Mouse (Mus musculus) midbrain, embryonic 12.5 days (tissue): ENCODE measurements at regions not wholly inside any gene's neighbourhood (a gene's known extent, or its start where the extent isn't known, plus 50 kb on each side); places are given as distances from the start of the nearest gene placed in this dataset.

Experiments
- ATAC-seq: fragments of 200-750 bp; cut with Nextera tagmentation; 2 replicates; pipeline ENCODE4 v1.8.0; 2017; ENCODE audit warnings: low read depth, moderate TSS enrichment, moderate library complexity; ENCODE audit not compliant: low FRiP score
- H3K27ac ChIP-seq: fragments of 300-500 bp; sonication (generic); replicated peaks from 2 replicates; pipeline ENCODE4 v1.5.1; 2016; ENCODE audit warnings: mild to moderate bottlenecking
- H3K27me3 ChIP-seq: fragments of 300-500 bp; sonication (generic); 2 replicates; pipeline ENCODE4 v1.6.1; 2016; ENCODE audit warnings: mild to moderate bottlenecking
- H3K36me3 ChIP-seq: fragments of 300-500 bp; sonication (generic); 2 replicates; pipeline ENCODE4 v1.6.1; 2016
- H3K4me1 ChIP-seq: fragments of 300-500 bp; sonication (generic); 2 replicates; pipeline ENCODE4 v1.6.1; 2016
- H3K4me2 ChIP-seq: fragments of 300-500 bp; sonication (generic); replicated peaks from 2 replicates; pipeline ENCODE4 v1.6.1; 2016; ENCODE audit warnings: mild to moderate bottlenecking, moderate library complexity
- H3K4me3 ChIP-seq: fragments of 300-500 bp; sonication (generic); 2 replicates; pipeline ENCODE4 v1.5.1; 2016; ENCODE audit warnings: mild to moderate bottlenecking
- H3K9ac ChIP-seq: fragments of 300-500 bp; sonication (generic); replicated peaks from 2 replicates; pipeline ENCODE4 v1.6.1; 2016; ENCODE audit warnings: mild to moderate bottlenecking, moderate library complexity
- H3K9me3 ChIP-seq: fragments of 300-500 bp; sonication (generic); 2 replicates; pipeline ENCODE4 v1.6.1; 2016; ENCODE audit warnings: mild to moderate bottlenecking
- WGBS: fragments of 180-500 bp; shearing (Covaris S2); methylation state at CpG from one replicate; pipeline ENCODE4 v1.1.7; 2016; 5-methylcytosine and 5-hydroxymethylcytosine counted together

- Histone ChIP-seq H3K36me3 (no peaks in the 10 kb centered on the region), H3K4me2 (no peak overlapping the region), H3K27ac (no peak overlapping the region), H3K4me3 (no peak overlapping the region), H3K4me1 (peaks cover 18% of the 10 kb centered on the region), H3K27me3 (0 out of 2 replicates have a peak, but pooled peaks cover 4% of the 10 kb centered on the region), H3K9me3 (0 out of 2 replicates have a peak, but pooled peaks cover 2% of the 10 kb centered on the region), H3K9ac (no peak overlapping the region)
- ATAC-seq: no peak
- WGBS: 88% methylated on average over 3 of the region's 3 CpGs
Measured at GRCm38 (mm10) chr1:137256294-137256693, 296.0 kb upstream of the Nr5a2 start.

GRCm38 (mm10) chr1:137255041-137255440, 294.8 kb upstream of the Nr5a2 start:
- Histone ChIP-seq H3K9ac (no peak overlapping the region), H3K4me2 (no peak overlapping the region), H3K36me3 (no peaks in the 10 kb centered on the region), H3K4me1 (peaks cover 13% of the 10 kb centered on the region), H3K27ac (no peak overlapping the region), H3K4me3 (no peak overlapping the region), H3K9me3 (0 out of 2 replicates have a peak, but pooled peaks cover 2% of the 10 kb centered on the region), H3K27me3 (0 out of 2 replicates have a peak, but pooled peaks cover 4% of the 10 kb centered on the region)
- peak; percentile 81 for ATAC-seq

- no peak overlapping the region for H3K27ac ChIP-seq
- no peak for ATAC-seq
- 89% methylated on average over 1 of the region's 1 CpGs for WGBS
Measured at GRCm38 (mm10) chr1:137254634-137255033, 294.4 kb upstream of the Nr5a2 start.

GRCm38 (mm10) chr1:137227098-137227485, 266.8 kb upstream of the Nr5a2 start:
- Histone ChIP-seq H3K27ac (no peak overlapping the region), H3K9me3 (0 out of 2 replicates have a peak, but pooled peaks cover 9% of the 10 kb centered on the region), H3K4me2 (no peak overlapping the region), H3K27me3 (peaks cover 17% of the 10 kb centered on the region), H3K4me1 (no peaks in the 10 kb centered on the region), H3K9ac (no peak overlapping the region), H3K4me3 (no peak overlapping the region), H3K36me3 (no peaks in the 10 kb centered on the region)
- ATAC-seq: no peak
- 85% methylated on average over 4 of the region's 4 CpGs for WGBS

More at GRCm38 (mm10) chr1:137254634-137255033, 294.4 kb upstream of the Nr5a2 start:
- Histone ChIP-seq H3K36me3 (no peaks in the 10 kb centered on the region), H3K27me3 (0 out of 2 replicates have a peak, but pooled peaks cover 4% of the 10 kb centered on the region), H3K9me3 (0 out of 2 replicates have a peak, but pooled peaks cover 2% of the 10 kb centered on the region), H3K4me3 (no peak overlapping the region), H3K4me1 (peaks cover 11% of the 10 kb centered on the region), H3K9ac (no peak overlapping the region), H3K4me2 (no peak overlapping the region)

DNA sequence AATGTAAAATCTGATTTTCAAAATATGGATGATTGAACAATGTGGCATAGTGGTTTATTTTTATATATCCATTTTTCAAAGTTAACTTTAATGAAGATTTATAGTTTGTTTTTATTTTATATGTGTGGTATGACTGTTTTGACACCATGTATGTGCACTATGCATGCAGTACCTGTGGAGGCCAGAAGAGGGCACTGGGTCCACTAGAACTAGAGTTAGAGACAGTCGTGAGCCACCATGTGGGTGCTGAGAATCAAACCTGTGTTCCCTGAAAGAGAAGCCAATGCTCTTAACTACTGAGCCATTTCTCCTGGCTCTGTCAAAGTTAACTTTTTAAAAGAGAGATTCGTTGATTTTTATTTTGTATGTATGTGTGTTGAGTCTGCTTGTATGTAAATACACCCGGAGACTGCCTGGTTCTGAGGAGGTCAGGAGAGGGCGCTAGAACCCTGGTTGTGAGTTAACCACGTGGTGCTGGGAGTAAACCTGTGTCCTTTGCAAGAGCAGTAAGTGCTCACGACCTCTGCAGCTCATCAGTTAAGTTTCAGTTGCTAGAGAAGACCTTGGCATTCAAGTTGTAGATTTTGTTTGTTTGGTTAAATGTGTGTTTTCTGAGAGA, 266.3 kb upstream of the Nr5a2 start:
- Histone ChIP-seq H3K4me1 (peaks cover 4% of the 10 kb centered on the region), H3K9me3 (0 out of 2 replicates have a peak, but pooled peaks cover 9% of the 10 kb centered on the region), H3K9ac (no peak overlapping the region), H3K36me3 (no peaks in the 10 kb centered on the region), H3K4me3 (no peak overlapping the region), H3K27ac (no peak overlapping the region), H3K27me3 (peaks cover 17% of the 10 kb centered on the region), H3K4me2 (no peak overlapping the region)
- 80% methylated on average over 6 of the region's 6 CpGs for WGBS
- ATAC-seq: no peak

DNA sequence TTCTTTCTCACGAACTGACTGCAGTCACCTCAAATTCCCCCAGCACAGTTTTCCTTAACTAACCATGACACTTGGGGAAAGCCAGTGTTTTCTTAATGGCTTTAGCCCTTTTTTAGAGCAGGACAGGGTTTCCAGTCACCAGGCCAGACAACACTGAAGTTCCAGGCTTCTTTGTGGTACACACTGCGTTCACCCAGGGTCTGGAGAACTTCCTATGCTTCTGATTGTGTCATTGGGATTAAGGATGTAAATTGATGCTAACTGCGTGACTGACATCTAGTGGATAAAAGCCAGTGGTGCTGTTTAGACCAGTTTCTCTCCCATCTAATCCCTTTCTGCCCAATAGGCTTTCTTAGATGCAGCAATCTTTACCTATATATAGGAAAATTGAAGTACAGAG, 265.2 kb upstream of the Nr5a2 start:
- Histone ChIP-seq H3K4me3 (no peak overlapping the region), H3K36me3 (no peaks in the 10 kb centered on the region), H3K27ac (no peak overlapping the region), H3K9ac (no peak overlapping the region), H3K4me1 (peaks cover 13% of the 10 kb centered on the region), H3K27me3 (peaks cover 17% of the 10 kb centered on the region), H3K4me2 (no peak overlapping the region), H3K9me3 (0 out of 2 replicates have a peak, but pooled peaks cover 3% of the 10 kb centered on the region)
- peak; percentile 63; the same call in 1 of the 2 replicates for ATAC-seq
- 24% methylated on average over 3 of the region's 3 CpGs for WGBS

DNA sequence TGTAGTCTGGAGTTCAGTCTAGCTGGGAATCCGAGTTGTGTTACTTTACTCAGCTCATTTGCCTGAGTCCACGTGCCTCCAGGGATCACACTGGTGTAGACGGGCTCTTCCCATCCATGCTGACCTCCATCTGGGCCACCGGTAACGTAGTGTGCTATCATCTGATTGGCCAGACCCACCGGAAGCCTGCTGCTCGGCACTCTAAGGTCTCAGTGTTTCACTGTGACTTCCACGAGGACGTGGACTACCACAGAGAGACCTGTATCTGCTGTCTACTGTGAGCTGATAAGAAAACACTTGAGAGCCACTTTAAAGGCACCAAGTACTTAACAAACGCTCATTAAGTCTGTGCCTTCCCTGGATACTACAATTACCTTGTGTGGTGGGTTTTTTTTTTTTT, 262.8 kb upstream of the Nr5a2 start:
- Histone ChIP-seq H3K4me1 (peaks cover 17% of the 10 kb centered on the region), H3K27ac (no peak overlapping the region), H3K9me3 (0 out of 2 replicates have a peak, but pooled peaks cover 3% of the 10 kb centered on the region), H3K4me3 (no peak overlapping the region), H3K4me2 (no peak overlapping the region), H3K9ac (no peak overlapping the region), H3K36me3 (no peaks in the 10 kb centered on the region), H3K27me3 (peaks cover 20% of the 10 kb centered on the region)
- 70% methylated on average over 10 of the region's 10 CpGs for WGBS
- ATAC-seq: no peak

GRCm38 (mm10) chr1:137221087-137222057, 261.1 kb upstream of the Nr5a2 start:
- Histone ChIP-seq H3K36me3 (no peaks in the 10 kb centered on the region), H3K9me3 (no peaks in the 10 kb centered on the region), H3K9ac (peak overlapping the region; percentile 46), H3K4me3 (peak overlapping the region; percentile 33), H3K27me3 (peaks cover 20% of the 10 kb centered on the region), H3K4me2 (peak overlapping the region; percentile 57), H3K4me1 (peaks cover 17% of the 10 kb centered on the region), H3K27ac (no peak overlapping the region)
- 13% methylated on average over 25 of the region's 25 CpGs for WGBS
- ATAC-seq: peak; percentile 18

DNA sequence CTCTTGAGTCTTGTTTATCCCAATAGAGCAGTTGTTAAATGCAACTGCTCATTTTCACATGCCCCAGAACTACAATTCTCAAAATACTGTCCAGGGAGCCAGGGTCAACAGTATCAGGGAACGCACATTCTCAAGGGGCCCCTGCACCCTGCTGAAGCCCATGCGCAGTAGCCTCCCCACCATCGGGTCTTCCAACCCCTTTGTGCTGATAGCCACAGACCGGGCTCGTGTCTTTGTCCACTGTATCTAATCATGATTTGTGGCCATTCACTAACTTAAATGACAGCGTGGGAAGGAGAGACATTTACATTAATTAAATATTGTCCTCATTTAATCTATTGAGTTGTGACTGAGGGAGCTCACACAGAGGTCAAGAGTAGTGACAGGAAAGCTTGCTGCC, 260.0 kb upstream of the Nr5a2 start:
- WGBS: 38% methylated on average over 6 of the region's 6 CpGs
- H3K9me3 ChIP-seq: no peaks in the 10 kb centered on the region
- H3K4me1 ChIP-seq: peaks cover 17% of the 10 kb centered on the region
- no peak overlapping the region for H3K4me2 ChIP-seq
- H3K27me3 ChIP-seq: peaks cover 20% of the 10 kb centered on the region
- H3K36me3 ChIP-seq: no peaks in the 10 kb centered on the region
- no peak overlapping the region for H3K4me3 ChIP-seq
- H3K27ac ChIP-seq: no peak overlapping the region
- no peak overlapping the region for H3K9ac ChIP-seq
- ATAC-seq: peak; percentile 59

DNA sequence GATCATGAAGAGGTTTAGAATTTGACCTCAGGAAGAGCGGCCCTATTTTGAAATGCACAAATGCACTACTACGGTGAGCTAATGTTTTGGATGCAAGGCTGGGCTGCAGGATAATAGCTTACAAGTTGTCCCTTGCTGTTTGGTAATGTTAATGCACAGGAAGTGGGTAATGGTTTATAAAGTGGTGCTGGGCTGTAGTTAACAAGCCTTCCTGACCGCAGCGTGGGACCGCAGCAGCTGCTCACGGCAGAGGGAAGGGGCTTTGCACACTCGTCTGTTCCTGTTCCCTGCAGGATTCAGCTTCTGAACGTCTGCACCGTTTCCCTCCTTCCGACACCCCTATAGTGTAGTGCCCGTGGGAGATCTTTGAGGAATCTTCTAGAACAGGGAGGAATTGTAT, 258.4 kb upstream of the Nr5a2 start:
- no peak overlapping the region for H3K27ac ChIP-seq
- H3K4me2 ChIP-seq: no peak overlapping the region
- no peak overlapping the region for H3K4me3 ChIP-seq
- H3K36me3 ChIP-seq: no peaks in the 10 kb centered on the region
- no peak overlapping the region for H3K9ac ChIP-seq
- no peaks in the 10 kb centered on the region for H3K9me3 ChIP-seq
- 86% methylated on average over 11 of the region's 11 CpGs for WGBS
- H3K4me1 ChIP-seq: peaks cover 17% of the 10 kb centered on the region
- no peak for ATAC-seq
- peaks cover 10% of the 10 kb centered on the region; the same call in 1 of the 2 replicates for H3K27me3 ChIP-seq

GRCm38 (mm10) chr1:137218096-137218495, 257.8 kb upstream of the Nr5a2 start:
- H3K9ac ChIP-seq: no peak overlapping the region
- no peak for ATAC-seq
- H3K27me3 ChIP-seq: 0 out of 2 replicates have a peak, but pooled peaks cover 7% of the 10 kb centered on the region
- H3K4me1 ChIP-seq: peaks cover 17% of the 10 kb centered on the region
- no peaks in the 10 kb centered on the region for H3K9me3 ChIP-seq
- H3K4me3 ChIP-seq: no peak overlapping the region
- no peak overlapping the region for H3K4me2 ChIP-seq
- H3K27ac ChIP-seq: no peak overlapping the region
- no peaks in the 10 kb centered on the region for H3K36me3 ChIP-seq
- WGBS: 71% methylated on average over 4 of the region's 4 CpGs

GRCm38 (mm10) chr1:137217206-137217605, 257.0 kb upstream of the Nr5a2 start:
- H3K9me3 ChIP-seq: no peaks in the 10 kb centered on the region
- H3K27ac ChIP-seq: no peak overlapping the region
- 93% methylated on average over 5 of the region's 5 CpGs for WGBS
- no peak overlapping the region for H3K4me3 ChIP-seq
- peaks cover 17% of the 10 kb centered on the region for H3K4me1 ChIP-seq
- H3K4me2 ChIP-seq: no peak overlapping the region
- 0 out of 2 replicates have a peak, but pooled peaks cover 3% of the 10 kb centered on the region for H3K27me3 ChIP-seq
- ATAC-seq: no peak
- H3K36me3 ChIP-seq: no peaks in the 10 kb centered on the region
- no peak overlapping the region for H3K9ac ChIP-seq
